Mouse (Mus musculus): ENCODE data around the gene Lrrc3. TPM values are rescaled to one million over a fixed set of nuclear protein-coding genes. Genes with fewer than 3 reads are reported as not detected.
"Not testable (repeated sequence)": the region's sequence is repeated elsewhere in the genome, so short reads cannot be mapped to it uniquely, and the experiment has no call there.

The Lrrc3 gene
- polyA plus RNA-seq (2015; fragmentation: Nextera tagmentation; extraction: Ambion mirVana) = 24.2 and 24.3 TPM in 2 replicates

DNA sequence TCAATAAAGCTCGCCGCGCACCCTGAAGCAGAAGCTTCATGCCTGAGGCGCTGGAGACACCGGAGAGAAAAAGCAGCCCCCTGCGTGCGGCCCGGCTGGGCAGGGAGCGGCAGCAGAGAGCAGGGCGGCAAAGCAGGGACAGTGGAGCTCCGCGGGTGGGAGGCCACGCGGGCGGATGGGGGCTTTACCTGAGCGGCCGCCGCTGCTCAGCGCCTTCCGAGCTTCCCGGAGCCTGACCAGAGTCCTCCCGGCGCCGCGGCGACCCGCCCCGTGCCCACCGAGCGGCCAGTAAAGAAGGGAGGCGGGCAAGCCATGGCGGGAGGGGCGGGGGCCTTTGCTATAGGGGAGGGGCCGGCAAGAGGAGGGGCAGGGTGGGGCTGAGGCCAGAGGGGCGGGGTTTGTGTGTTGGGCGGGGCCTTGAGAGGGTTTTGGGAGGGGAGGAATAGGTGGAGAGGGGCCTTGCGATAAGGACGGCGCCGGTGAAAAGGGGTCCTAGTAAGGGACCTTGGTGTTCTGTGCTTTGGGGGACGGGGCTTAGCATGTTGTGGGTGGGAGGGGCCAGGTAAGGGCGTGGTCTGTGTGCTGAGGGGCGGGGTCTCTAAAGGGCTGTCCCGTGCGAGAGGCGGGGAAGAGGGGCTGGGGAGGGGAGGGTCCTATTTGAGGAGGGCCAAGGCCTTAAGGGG lies at the start of gene Lrrc3:
Gene Lrrc3, minus strand, starts transcription at position 326 of the 683 bp plus-strand sequence.
- H3K4me2 ChIP-seq = peak within 1 kb of the TSS; percentile 65
- peaks cover 16% of the 10 kb centered on the region for H3K4me1 ChIP-seq
- H3K9me3 ChIP-seq = no peaks in the 10 kb centered on the region
- no peaks in the 10 kb centered on the region for H3K27me3 ChIP-seq (replicated peaks)
- under 1% methylated on average over 42 of the region's 46 CpGs for WGBS
- peak within 1 kb of the TSS; percentile 64 for H3K4me3 ChIP-seq
- peak within 1 kb of the TSS; percentile 76 for H3K27ac ChIP-seq
- ATAC-seq (replicated peaks) = peak; percentile 79
- H3K36me3 ChIP-seq (replicated peaks) = no peaks in the 10 kb centered on the region
- H3K9ac ChIP-seq = peak within 1 kb of the TSS; percentile 69

GRCm38 (mm10) chr10:77950468-77950867 lies 48.1 kb upstream of the Lrrc3 start:
- not testable (repeated sequence) for H3K4me3 ChIP-seq; H3K4me2 ChIP-seq; H3K9ac ChIP-seq; H3K36me3 ChIP-seq (replicated peaks); H3K4me1 ChIP-seq; H3K27me3 ChIP-seq (replicated peaks); ATAC-seq (replicated peaks); H3K9me3 ChIP-seq; H3K27ac ChIP-seq
- WGBS = 89% methylated on average over 9 of the region's 12 CpGs

- H3K4me3 ChIP-seq = no peak overlapping the region
- H3K4me1 ChIP-seq = no peaks in the 10 kb centered on the region
- H3K27me3 ChIP-seq (replicated peaks) = no peaks in the 10 kb centered on the region
- H3K36me3 ChIP-seq (replicated peaks) = no peaks in the 10 kb centered on the region
- no peak for ATAC-seq (replicated peaks)
- H3K9ac ChIP-seq = no peak overlapping the region
- 65% methylated on average over 2 of the region's 2 CpGs for WGBS
- H3K9me3 ChIP-seq = no peaks in the 10 kb centered on the region
- H3K27ac ChIP-seq = no peak overlapping the region
- H3K4me2 ChIP-seq = no peak overlapping the region
Observed at GRCm38 (mm10) chr10:77939685-77940084, 37.3 kb upstream of the Lrrc3 start.

DNA sequence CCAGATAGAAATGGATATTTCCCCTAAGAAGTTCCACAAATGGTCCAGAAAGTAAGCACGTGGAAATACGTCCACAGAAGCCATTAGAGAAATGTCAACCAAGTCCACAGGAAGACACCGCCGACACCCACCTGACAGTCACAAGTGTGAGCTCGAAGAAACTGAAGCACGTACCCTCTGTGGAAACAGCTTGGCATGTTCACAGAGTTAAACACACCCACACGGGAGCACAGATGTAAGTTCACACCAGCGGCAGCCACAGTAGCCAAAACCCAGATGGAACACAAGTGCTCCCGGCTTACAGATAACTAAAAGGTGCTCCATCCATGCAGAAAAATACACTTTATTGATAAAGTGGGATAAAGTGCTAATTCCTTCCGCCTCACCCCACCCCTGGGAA lies 25.0 kb upstream of the Lrrc3 start:
- H3K4me2 ChIP-seq = no peak overlapping the region
- no peaks in the 10 kb centered on the region for H3K9me3 ChIP-seq
- no peaks in the 10 kb centered on the region for H3K27me3 ChIP-seq (replicated peaks)
- H3K27ac ChIP-seq = no peak overlapping the region
- WGBS = 90% methylated on average over 10 of the region's 10 CpGs
- H3K9ac ChIP-seq = no peak overlapping the region
- H3K4me1 ChIP-seq = no peaks in the 10 kb centered on the region
- H3K36me3 ChIP-seq (replicated peaks) = no peaks in the 10 kb centered on the region
- H3K4me3 ChIP-seq = no peak overlapping the region
- ATAC-seq (replicated peaks) = no peak

GRCm38 (mm10) chr10:77926140-77926539 lies 23.8 kb upstream of the Lrrc3 start:
- Histone ChIP-seq H3K36me3 (replicated peaks) (no peaks in the 10 kb centered on the region), H3K27me3 (replicated peaks) (no peaks in the 10 kb centered on the region), H3K4me1 (no peaks in the 10 kb centered on the region), H3K4me3 (no peak overlapping the region), H3K9ac (no peak overlapping the region), H3K9me3 (no peaks in the 10 kb centered on the region), H3K27ac (no peak overlapping the region), H3K4me2 (no peak overlapping the region)
- 44% methylated on average over 7 of the region's 7 CpGs for WGBS
- ATAC-seq (replicated peaks) = no peak

DNA sequence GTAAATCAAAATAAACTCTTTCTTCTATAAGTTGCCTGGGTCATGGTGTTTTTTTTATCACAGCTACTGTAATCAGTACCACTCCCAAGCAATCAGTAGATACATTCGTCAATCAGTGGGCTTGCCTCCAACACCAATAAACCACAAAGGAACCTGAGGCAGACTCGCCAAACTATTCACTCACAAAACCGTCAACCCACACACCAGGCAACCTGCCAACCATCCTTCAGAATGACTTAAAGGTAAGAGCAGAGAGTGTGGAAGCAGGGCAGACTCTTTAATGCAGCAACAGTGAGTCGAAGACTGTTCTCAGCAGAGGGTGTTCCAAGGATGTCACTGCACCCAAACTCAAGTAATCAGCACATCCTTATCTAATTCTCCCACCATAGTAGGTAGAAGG lies 20.3 kb upstream of the Lrrc3 start:
- H3K9me3 ChIP-seq = no peaks in the 10 kb centered on the region
- no peak overlapping the region for H3K4me3 ChIP-seq
- no peak overlapping the region for H3K27ac ChIP-seq
- no peak overlapping the region for H3K9ac ChIP-seq
- ATAC-seq (replicated peaks) = no peak
- WGBS = 85% methylated on average over 4 of the region's 4 CpGs
- H3K4me1 ChIP-seq = no peaks in the 10 kb centered on the region
- no peaks in the 10 kb centered on the region for H3K36me3 ChIP-seq (replicated peaks)
- no peaks in the 10 kb centered on the region for H3K27me3 ChIP-seq (replicated peaks)
- no peak overlapping the region for H3K4me2 ChIP-seq

- H3K4me3 ChIP-seq = no peak overlapping the region
- no peaks in the 10 kb centered on the region for H3K36me3 ChIP-seq (replicated peaks)
- ATAC-seq (replicated peaks) = no peak
- no peaks in the 10 kb centered on the region for H3K4me1 ChIP-seq
- no peak overlapping the region for H3K9ac ChIP-seq
- H3K9me3 ChIP-seq = no peaks in the 10 kb centered on the region
- no peaks in the 10 kb centered on the region for H3K27me3 ChIP-seq (replicated peaks)
- 72% methylated on average over 5 of the region's 5 CpGs for WGBS
- no peak overlapping the region for H3K4me2 ChIP-seq
- no peak overlapping the region for H3K27ac ChIP-seq
Observed at GRCm38 (mm10) chr10:77921009-77921408, 18.7 kb upstream of the Lrrc3 start.

GRCm38 (mm10) chr10:77916636-77917335 lies 14.4 kb upstream of the Lrrc3 start:
- Histone ChIP-seq H3K9ac (no peak overlapping the region), H3K9me3 (no peaks in the 10 kb centered on the region), H3K36me3 (replicated peaks) (no peaks in the 10 kb centered on the region), H3K27me3 (replicated peaks) (no peaks in the 10 kb centered on the region), H3K4me3 (no peak overlapping the region), H3K4me2 (no peak overlapping the region), H3K27ac (no peak overlapping the region), H3K4me1 (no peaks in the 10 kb centered on the region)
- WGBS = 60% methylated on average over 8 of the region's 8 CpGs
- ATAC-seq (replicated peaks) = no peak

DNA sequence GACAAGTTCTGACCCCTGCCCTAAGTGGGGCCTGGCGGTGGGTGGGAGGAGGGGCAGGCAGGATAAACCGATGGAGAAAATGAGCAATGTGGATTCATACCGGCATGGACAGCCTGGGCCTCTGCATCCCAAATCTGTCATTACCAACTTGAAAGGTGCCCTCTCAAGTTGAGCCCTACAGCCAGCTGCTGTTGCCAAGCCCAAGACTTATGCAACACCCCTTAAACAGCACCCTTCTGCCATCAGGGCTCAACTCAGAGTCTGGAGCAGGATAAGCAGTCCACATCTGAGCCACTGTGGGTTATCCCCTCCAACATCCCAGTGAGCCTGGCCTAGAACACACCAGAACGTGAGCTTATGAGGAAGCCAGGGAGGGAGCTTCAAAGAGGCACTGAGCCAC lies 11.0 kb upstream of the Lrrc3 start:
- Histone ChIP-seq H3K9me3 (no peaks in the 10 kb centered on the region), H3K27ac (no peak overlapping the region), H3K4me2 (no peak overlapping the region), H3K27me3 (replicated peaks) (no peaks in the 10 kb centered on the region), H3K9ac (no peak overlapping the region), H3K4me1 (no peaks in the 10 kb centered on the region), H3K36me3 (replicated peaks) (no peaks in the 10 kb centered on the region), H3K4me3 (no peak overlapping the region)
- WGBS = 74% methylated on average over 4 of the region's 4 CpGs
- no peak for ATAC-seq (replicated peaks)

GRCm38 (mm10) chr10:77912605-77913004 lies 10.3 kb upstream of the Lrrc3 start:
- Histone ChIP-seq H3K27me3 (replicated peaks) (no peaks in the 10 kb centered on the region), H3K9ac (no peak overlapping the region), H3K4me2 (no peak overlapping the region), H3K4me1 (no peaks in the 10 kb centered on the region), H3K27ac (no peak overlapping the region), H3K36me3 (replicated peaks) (no peaks in the 10 kb centered on the region), H3K9me3 (no peaks in the 10 kb centered on the region), H3K4me3 (no peak overlapping the region)
- no peak for ATAC-seq (replicated peaks)
- 74% methylated on average over 7 of the region's 7 CpGs for WGBS

- WGBS = 4% methylated on average over 35 of the region's 35 CpGs
- peak; percentile 90 for ATAC-seq (replicated peaks)
- peak overlapping the region; percentile 64 for H3K27ac ChIP-seq
Observed at GRCm38 (mm10) chr10:77902894-77903715, 769 bp upstream of the Lrrc3 start.

DNA sequence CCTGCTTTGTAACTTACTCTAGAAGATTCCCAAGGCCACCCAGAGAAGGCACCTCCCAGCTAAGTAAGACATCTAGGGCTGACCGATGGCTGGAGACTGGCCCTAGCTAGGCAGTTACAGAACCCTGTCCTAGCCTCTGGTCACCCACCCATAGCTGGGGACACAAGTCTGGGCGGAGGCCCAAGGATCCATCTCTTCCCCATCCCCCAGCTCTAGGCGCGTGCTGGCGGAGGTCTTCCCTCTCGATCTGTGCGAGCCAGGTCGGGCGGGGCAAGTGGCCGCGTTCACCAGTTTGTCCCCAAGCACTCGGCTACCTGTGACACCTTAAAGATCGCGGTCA lies 495 bp downstream of the Lrrc3 start:
- H3K36me3 ChIP-seq (replicated peaks) = no peaks in the 10 kb centered on the region
- peaks cover 16% of the 10 kb centered on the region for H3K4me1 ChIP-seq
- no peaks in the 10 kb centered on the region for H3K9me3 ChIP-seq
- peak overlapping the region; percentile 65 for H3K4me2 ChIP-seq
- 2% methylated on average over 14 of the region's 14 CpGs for WGBS
- H3K4me3 ChIP-seq = peak overlapping the region; percentile 64
- H3K27me3 ChIP-seq (replicated peaks) = no peaks in the 10 kb centered on the region
- peak; percentile 48 for ATAC-seq (replicated peaks)
- H3K9ac ChIP-seq = peak overlapping the region; percentile 69
- H3K27ac ChIP-seq = peak overlapping the region; percentile 76

More at GRCm38 (mm10) chr10:77902894-77903715, 769 bp upstream of the Lrrc3 start:
- Histone ChIP-seq H3K9me3 (no peaks in the 10 kb centered on the region), H3K4me2 (peak overlapping the region; percentile 65), H3K4me1 (peaks cover 16% of the 10 kb centered on the region), H3K9ac (peak overlapping the region; percentile 69), H3K36me3 (replicated peaks) (no peaks in the 10 kb centered on the region), H3K4me3 (peak overlapping the region; percentile 64), H3K27me3 (replicated peaks) (no peaks in the 10 kb centered on the region)

All from midbrain, embryonic 15.5 days (tissue).